Mouse (Mus musculus): ENCODE measurements at regions not wholly inside any gene's neighbourhood (a gene's known extent, or its start where the extent isn't known, plus 50 kb on each side); places are given as distances from the start of the nearest gene placed in this dataset.
"Not testable (repeated sequence)": the region's sequence is repeated elsewhere in the genome, so short reads cannot be mapped to it uniquely, and the experiment has no call there.

DNA sequence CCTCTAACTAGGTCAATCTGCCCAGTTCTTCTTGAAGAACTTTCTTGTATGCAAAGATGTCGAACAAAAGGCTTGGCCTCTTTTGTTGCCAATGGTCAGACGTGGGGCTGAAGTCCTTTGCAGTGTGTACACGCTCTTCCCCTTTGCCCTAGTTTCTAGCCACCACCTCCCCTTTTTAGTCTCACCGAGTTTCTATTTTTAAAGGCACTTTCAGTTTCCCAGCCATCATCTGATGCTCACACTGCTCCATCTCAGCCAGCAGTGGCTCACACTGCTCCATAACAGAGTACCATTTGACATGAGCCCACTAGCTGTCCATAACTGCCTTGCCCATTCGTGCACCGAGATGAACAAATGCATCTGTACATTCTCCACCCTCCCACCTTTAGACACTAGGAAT is 162.7 kb upstream of the Pou3f3 start:
- no peak for DNase-seq (ENCODE audit: low spot score in 2 of 2)

DNA sequence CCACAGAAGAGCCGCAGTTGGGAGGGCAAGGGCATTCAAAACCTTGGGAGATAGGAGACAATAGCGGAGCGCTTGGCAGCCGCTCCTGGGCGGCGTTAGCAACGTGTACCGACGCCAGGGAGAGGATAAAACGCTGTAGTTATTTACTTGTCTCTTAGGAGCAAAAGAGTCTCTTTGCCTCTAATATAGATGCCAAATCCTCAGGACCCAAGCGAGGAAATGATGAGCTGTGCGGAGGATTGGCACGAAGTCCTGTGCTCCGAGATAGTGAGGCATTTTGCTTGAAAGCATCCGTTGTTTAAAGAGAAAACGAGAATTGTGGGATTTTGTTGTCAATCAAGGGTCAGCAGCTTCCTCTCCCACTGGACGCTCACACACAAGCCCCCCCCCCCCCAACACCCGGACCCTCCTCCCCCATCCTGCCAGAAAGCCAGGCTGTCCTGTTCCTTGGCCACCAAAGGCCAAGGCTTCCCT is 156.5 kb upstream of the Pou3f3 start:
- no peak for DNase-seq (ENCODE audit: low spot score in 2 of 2)

DNA sequence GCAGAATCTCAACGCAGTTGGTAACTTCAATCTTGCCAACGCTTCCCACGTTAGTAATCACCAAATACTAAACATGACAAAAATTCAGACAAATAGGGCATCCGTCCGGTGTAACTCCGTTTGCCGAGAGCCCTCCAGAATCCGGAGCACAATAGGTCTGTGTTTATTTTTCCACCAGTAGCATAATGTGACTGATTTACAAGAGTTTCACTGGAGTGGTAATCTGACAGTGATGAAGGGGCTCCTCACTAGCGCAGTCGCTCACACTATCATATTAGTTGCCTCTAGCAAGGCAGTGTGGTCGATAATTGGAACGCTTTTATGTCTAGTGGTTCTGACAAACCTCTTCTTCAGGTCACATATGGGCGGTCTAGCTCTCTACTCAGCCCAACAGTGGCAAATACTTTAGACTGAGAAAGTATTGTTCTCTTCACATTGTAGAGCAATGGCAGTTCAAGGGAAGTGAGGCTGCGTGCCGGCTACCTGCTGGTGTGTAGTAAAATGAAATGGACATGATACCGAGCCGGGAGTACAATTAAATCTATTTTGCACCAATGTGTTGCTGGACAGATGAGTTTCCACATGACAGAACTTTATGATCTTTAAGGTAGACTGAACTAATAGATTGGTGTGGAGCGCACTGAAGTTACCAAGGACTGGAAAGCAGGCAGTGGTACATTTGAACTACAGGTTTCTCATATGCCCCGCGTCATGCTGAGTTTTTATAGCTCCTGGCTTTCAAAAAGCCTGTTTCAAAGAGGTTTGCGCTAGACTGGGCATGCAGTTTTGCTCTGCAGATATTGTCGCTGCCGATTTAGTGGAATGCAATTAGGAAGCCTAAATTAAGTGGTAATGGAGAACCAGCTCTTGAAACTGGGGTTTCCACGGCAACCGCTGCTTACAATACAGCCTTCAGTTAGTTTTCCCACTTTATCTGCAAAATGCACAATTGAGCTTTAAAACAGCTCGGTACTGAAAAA is 155.7 kb upstream of the Pou3f3 start:
- no peak for DNase-seq (ENCODE audit: low spot score in 2 of 2)

DNA sequence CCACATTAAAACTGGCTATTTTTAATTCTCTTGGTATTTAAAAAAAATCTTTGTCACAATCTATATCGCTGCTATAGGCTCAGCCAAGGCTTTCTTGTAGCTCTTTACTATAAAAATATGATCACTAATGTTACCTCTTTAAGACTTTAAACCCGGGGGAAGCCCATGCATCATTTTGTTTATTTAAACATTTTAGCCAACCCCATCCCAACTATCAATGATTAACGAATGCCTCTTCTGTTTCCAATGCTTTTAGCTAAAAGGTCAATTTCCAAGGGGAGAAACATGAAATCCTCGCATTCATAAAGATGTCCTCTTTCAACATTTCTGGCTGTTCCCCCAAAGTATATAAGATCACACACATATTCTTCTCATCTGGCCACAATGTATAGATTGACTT is 153.6 kb upstream of the Pou3f3 start:
- no peak for DNase-seq (ENCODE audit: low spot score in 2 of 2)

DNA sequence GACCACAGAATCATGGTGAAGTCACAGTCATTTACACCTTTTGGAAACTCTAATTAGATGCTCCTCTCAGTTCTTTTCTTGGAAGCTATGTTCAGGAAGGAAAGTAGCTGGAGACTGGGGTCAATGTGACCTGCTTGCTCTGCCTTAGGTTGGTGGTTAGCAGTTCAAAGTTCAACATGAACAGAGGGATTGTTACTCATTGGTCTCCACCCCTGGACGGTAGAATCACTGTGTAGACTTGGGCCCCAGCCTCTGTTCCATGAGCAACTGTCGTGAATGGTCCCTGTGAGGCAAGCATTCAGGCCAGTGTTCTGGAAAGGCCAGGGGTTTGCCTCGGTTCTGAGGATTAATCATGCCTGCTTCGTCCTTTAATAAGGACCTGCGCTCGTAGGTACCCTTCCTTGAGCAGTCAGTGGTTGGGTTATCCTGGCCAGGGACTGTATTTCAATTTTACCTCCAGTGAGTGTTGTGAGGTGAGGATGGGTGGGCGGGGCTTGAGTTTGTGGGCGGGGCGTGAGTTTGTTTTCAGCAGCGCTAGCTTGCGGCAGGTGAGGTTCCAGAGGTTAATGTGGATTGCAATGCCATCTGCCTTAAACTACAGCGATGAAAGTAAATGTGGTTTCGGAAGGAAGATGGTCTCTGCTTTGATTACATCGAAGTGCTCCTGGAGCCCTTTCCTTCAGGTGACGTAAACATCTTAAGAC is 152.6 kb upstream of the Pou3f3 start:
- DNase-seq (ENCODE audit: low spot score in 2 of 2): no peak

DNA sequence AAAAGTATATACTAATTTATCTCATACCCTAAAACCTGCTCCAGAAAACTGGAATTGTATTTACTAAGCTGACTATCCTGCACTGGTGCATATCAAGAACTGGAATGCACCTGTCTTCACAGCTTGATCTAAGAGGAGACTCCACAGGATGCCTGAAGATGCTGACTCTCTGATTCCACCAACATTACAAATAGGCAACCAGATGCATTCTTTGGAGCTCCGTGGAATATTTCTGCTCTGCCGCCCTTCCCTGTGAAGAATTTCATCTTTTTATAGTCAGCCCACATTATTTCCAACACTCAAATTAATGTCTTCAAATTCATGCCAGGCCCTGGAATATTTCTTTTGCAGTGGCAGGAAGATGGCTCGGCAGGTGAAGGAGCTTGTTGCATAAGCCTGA is 148.7 kb upstream of the Pou3f3 start:
- no peak for DNase-seq (ENCODE audit: low spot score in 2 of 2)

DNA sequence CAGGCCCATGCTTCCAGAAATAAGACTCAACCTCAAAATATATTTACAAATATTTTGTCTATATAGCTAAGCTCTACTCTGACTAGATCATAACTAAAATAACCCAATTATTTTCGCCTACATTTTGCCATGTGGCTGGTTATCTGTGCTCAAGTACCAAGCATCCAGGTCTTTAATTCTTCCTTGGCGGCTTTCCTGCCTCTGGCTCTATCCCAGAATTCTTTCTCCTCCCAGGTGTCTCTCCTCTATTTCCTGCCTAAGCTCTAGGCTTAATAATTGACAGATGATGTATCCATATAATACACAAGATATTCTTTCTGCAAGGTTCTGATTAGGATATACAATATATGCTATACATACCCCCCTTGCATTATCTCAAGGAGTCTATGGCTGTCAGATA is 138.3 kb upstream of the Pou3f3 start:
- no peak for DNase-seq (ENCODE audit: low spot score in 2 of 2)

DNA sequence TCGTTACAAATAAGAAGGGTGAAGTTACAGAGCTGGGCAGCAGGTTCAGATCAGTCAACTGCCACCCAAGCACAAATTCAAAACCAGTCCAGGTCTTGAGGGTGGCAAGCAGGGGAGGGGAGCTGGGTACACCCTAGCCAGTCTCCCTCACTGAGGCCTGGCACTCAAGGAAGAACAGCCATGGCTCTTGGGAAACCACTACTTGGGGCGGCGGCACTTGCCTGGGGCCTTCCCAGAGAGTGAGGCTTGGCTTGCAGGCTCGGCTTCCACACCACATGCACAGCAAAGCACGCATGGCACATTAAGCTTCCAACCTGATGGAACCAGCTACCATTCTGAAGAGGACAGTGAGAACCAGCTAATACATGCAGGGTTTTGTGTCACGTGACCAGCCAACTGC is 127.9 kb upstream of the Pou3f3 start:
- DNase-seq (ENCODE audit: low spot score in 2 of 2): no peak

DNA sequence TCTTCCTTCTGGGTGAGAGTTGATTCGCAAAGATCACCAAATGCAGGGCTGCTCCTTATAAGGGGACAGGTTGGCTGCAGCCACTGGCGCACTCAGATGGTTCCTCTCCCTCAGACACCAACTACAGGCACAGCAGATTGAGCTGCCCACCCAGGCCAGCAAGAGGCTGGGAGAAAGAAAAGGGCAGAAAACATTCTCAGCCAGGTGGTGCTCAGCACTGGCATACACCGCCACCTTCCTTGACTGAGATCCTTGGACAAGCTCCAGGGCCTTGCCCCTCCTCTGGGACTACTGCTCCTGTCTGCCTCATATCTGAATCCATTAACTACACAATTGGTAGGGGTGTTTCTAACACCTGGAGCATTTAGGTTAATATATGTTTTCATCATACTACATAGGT is 110.4 kb upstream of the Pou3f3 start:
- no peak for DNase-seq (ENCODE audit: low spot score in 2 of 2)

DNA sequence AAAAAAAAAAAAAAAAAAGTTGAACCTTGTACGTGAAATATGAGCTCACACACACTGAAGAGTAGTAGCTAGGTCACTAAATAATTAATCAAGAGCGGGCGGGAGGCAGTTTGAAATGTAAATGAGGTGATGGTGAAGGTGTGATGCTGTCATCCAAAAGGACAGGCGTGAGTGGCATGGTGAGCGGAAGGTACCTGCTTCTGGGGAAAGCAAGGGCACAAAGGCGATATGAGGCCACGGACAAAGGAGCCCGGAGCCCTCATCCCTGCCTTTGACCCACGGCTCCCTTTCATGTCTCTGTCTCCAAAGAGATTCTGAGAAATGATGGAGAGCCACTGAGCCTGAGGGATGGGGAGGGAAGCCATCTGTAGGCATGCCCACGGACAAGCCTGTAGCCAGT is 107.1 kb upstream of the Pou3f3 start:
- DNase-seq (ENCODE audit: low spot score in 2 of 2): no peak

DNA sequence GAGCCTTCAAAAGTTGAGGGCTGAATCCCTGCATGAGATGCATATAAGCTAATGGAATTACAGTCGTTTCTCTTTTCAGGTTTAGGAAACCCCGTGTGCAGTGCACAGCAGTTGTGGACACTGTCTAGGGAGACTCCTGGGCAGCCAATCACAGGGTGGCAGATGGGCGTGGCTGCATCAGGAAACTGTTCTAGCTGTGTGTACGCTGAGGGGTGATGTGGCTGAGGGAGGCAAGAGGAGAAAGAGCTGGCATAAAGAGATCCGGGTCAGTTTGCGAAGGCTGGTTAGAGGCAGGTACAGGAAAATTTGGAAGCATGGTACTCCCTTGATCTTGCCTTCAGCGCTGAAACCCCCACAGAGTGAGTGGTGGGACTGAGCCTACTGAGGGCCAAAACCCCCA is 106.1 kb upstream of the Pou3f3 start:
- DNase-seq (ENCODE audit: low spot score in 2 of 2): no peak

DNA sequence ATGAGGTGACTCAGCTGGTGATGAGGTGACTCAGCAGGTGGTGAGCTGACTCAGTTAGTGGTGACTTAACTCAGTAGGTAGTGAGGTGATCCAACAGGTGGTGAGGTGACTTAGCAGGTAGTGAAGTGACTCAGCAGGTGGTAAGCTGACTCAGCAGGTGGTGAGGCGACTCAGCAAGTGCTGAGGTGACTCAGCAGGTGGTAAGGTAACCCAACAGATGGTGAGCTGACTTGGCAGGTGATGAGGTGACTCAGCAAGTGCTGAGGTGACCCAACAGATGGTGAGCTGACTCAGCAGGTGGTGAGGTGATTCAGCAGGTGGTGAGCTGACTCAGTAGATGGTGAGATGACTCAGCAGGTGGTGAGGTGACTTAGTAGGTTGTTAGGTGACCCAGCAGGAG is 103.7 kb upstream of the Pou3f3 start:
- no peak for DNase-seq (ENCODE audit: low spot score in 2 of 2)

DNA sequence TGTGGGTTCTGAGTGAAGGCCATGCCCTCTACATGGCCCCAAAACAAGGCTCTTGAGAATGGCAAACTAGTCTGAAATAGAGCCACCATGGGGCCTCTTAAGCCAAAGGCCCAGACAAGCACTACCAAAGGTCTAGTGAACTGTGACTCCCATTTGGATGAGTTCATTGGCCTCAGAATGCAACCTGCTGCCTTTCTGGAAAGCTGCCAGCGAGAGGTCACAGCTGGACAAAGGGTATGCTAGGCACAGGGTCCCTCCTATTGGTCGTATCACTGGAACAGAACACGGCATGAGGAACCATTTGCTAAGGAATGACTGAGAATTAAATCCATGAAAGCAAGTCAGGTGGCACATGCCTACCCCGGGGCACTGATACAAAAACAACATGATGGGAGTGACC is 98.5 kb upstream of the Pou3f3 start:
- no peak for DNase-seq (ENCODE audit: low spot score in 2 of 2)

DNA sequence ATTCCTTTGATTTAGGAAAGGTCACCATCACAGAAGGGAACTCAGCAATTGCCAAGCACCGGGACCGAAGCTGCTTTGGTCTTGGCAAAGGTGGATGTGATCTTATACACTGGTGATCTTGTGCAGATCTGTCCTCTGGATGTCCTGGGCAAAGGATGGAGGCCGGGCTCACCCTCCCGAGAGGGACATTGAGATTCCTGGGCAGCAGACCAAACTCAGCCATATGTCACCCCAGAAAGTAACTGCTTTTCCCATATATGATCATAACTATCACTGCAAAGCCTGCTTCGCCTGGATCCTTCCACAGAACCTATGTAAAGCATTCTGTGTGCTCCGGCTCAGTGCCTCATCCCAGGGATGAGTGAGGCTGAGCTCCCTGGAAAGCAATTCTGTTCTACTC is 96.3 kb upstream of the Pou3f3 start:
- no peak for DNase-seq (ENCODE audit: low spot score in 2 of 2)

DNA sequence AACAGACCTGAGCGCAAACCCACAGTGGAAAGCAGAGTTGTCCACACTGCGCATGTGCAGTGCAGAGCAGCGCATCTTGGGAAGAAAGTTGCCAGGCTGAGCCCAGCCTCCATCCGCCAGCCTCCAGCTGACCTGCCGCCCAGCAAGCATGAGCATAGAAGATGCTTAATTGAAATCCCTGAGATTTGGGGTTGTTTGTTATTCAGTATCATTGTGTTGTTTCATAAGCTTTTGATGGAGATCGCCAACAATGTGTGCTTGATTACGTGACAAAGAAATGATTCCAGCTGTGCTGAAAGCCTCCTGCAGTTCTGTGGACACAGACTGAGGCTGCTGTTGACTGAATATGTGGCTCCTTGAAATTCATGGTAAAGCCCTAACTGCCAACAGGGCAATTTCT is 89.3 kb upstream of the Pou3f3 start:
- DNase-seq (ENCODE audit: low spot score in 2 of 2): no peak

DNA sequence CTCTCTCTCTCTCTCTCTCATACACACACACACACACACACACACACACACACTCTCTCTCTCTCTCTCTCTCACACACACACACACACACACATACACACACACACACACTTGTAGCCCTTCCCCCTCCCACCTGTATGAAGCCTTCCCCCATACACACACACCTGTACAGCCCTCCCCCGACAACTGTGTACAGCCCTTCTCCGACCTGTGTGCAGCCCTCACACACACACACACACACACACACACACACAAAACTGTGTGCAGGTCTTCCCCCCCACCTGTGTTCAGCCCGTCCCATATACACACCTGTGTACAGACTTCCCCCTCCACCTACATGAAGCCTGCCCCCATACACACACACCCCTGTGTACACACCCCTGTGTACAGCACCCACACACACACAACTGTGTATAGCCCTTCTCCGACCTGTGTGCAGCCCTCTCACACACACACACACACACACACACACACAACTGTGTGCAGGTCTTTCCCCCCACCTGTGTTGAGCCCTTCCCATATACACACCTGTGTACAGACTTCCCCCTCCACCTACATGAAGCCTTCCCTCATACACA is 88.0 kb upstream of the Pou3f3 start:
- not testable (repeated sequence) for DNase-seq (ENCODE audit: low spot score in 2 of 2)

DNA sequence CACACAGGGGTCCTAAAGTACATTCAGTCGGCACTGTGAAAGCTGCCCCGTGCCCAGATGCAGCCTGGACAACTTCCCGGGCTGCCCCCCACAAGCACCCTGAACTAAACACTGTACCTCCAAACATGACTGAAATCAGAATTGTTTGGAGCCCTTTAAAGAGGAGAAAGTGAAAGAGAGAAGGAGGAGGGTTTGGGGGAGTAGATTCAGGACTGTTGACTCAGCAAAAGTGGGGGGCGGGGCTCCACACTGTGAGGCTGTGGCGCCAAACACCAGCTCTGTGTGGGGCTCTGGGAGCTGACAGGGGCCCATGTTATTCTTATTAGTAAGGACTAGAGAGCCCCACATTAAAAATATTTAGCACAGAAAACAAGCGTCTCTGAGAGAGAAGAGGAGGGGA is 71.8 kb upstream of the Pou3f3 start:
- no peak for DNase-seq (ENCODE audit: low spot score in 2 of 2)

DNA sequence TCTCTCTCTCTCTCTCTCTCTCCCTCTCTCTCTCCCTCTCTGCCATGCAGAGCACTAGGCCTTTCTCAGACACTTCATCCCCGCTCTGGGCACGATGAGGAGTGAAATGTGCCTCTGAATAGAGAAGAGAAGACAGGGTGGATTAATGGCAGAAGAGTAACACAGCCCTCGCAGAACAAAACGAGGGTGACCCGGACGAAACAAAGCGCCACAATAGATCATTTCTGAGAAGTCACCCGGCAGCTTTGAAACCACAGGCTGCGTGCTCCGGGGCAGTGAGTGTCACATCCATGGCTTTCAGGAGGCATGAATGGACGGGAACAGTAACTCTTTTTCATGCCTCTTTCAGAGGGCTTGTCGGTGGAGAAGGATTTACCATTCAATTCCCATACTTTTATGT is 66.8 kb upstream of the Pou3f3 start:
- DNase-seq (ENCODE audit: low spot score in 2 of 2): no peak

DNA sequence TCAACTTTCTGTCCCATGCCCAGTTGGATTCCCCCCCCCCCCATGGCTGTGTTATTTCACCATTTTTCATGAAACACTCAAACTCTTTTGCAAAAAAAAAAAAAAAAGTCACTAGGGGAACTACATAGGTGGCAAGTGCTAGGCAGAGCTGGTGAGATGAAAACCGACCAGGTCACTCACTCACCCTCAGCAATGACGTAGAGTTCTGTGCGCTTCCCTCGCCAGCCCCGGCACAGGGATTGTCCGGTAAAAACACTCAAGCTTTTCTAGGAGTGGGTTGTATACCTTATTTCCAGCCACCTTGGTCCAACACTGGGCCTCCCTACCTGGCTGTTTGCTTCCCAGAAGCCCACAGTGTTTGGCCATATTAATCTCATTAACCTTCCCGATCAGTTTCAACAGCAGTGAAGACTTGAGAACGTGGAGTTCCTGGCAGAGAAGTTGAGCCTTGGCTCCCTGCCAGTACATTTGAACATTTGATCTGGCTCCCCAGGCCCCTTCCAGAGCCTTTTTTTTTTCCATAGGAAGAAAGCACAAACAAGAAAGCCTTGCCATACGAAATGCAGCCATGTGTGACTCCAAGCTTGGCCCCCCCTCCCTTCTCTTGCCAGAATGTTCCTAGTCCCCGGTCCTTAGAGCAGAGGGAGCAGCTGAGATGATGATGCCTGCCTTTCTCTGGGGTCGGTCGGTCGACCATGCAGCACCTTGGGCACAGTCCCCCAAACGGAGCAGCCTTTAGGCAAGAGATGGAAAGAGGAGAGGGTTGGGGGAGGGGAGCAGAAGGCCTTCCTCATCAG is 65.9 kb upstream of the Pou3f3 start:
- no peak for DNase-seq (ENCODE audit: low spot score in 2 of 2)

DNA sequence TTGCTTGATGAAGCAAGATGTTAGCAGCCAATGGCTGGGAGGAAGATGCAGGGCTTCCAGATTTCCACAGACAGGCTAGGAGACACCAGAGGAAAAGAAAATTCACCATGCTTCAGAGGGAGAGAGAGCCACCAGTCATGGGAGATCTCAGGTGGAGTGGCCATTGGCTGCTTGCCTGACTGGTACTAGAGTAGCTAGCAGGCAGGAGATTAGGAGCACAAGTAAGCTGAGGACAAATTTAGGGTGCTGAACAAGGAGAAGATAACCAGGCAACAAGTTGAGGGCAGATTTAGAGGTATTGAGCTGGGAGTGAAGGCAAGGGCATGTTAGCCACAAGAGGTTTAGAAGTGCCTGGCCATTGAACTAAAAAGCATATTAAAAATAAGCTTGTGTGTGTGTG is 63.3 kb upstream of the Pou3f3 start:
- DNase-seq (ENCODE audit: low spot score in 2 of 2): no peak

DNA sequence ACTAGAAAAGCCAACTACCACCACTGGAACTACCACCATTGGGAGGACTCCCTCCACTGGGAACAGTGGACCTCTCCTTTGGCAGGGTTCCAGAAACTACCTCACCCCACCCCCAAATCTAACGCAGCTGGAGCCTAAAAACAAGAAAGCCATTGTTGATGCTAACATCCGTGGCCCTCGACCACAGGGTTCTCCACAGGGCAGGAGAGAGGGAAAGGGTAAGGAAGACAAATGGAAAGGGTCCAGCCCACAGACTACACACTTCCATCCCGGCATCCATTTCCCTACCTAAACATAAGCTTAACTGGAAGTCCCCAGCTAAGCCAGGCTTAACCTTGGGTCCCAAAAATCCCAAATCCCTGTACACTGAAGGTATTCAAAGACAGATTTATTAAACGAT is 59.0 kb upstream of the Pou3f3 start:
- DNase-seq (ENCODE audit: low spot score in 2 of 2): no peak
